Mouse (Mus musculus): Measurements from ENCODE around the gene Scamp2.

GRCm38 (mm10) chr9:57558625-57559024, 2.1 kb upstream of the Scamp2 start:
- TF ChIP-seq ZC3H11A (IDR thresholded peaks at IDR 0.05; ENCODE audit: borderline replicate concordance, low read depth, low read length) (no peak), ZNF384 (IDR thresholded peaks at IDR 0.05; ENCODE audit: low read depth, low read length) (no peak)

All from ES-E14 (cell line).